Mouse (Mus musculus) embryonic fibroblast, embryonic 13.5 days (primary cell): ENCODE measurements at regions not wholly inside any gene's neighbourhood (a gene's known extent, or its start where the extent isn't known, plus 50 kb on each side); places are given as distances from the start of the nearest gene placed in this dataset.
"Not testable (repeated sequence)": the region's sequence is repeated elsewhere in the genome, so short reads cannot be mapped to it uniquely, and the experiment has no call there.

Experiments used
- H3K27ac ChIP-seq: 2 replicates; pipeline ENCODE4 v1.5.1; 2012; ENCODE audit warnings: low read length, control low read depth, inconsistent platforms; ENCODE audit not compliant: insufficient read depth
- H3K4me1 ChIP-seq: 2 replicates; pipeline ENCODE4 v1.6.1; 2011; ENCODE audit warnings: low read length; ENCODE audit not compliant: control insufficient read depth, insufficient read depth
- H3K4me3 ChIP-seq: 2 replicates; pipeline ENCODE4 v1.5.1; 2011; ENCODE audit warnings: mild to moderate bottlenecking, control low read depth, low read length; ENCODE audit not compliant: insufficient read depth
- CTCF ChIP-seq: IDR thresholded peaks from 2 replicates; pipeline ENCODE4 v1.5.1; 2011; ENCODE audit warnings: mild to moderate bottlenecking, control low read depth, low read length, moderate library complexity, borderline replicate concordance; ENCODE audit not compliant: insufficient read depth
- POLR2A ChIP-seq: IDR thresholded peaks from 2 replicates; pipeline ENCODE4 v1.6.1; 2011; ENCODE audit warnings: low read depth, mild to moderate bottlenecking, control low read depth, low read length, moderate library complexity

DNA sequence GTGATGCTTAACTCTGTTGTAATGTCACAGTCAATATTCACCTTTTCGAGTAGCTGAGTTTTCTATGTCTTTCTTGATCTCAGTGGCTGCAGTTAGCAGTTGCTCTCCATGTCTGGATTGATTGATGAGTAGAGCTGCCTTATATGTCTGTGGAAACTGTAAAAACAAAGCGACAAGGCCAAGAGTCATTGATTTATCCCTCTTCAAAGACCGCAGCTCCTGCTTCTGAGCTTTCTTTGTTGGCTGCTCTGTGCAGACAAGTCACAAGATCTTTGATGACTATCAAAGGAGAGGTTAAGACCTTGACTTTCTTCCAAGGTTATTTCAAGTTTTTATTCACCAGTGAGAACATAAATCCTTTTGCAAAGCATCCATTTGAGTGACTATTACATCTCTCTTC, 395.2 kb downstream of the Rad51ap2 start:
- Histone ChIP-seq H3K4me3 (no peak overlapping the region), H3K27ac (no peak overlapping the region), H3K4me1 (no peaks in the 10 kb centered on the region)
- no peak for TF ChIP-seq POLR2A

DNA sequence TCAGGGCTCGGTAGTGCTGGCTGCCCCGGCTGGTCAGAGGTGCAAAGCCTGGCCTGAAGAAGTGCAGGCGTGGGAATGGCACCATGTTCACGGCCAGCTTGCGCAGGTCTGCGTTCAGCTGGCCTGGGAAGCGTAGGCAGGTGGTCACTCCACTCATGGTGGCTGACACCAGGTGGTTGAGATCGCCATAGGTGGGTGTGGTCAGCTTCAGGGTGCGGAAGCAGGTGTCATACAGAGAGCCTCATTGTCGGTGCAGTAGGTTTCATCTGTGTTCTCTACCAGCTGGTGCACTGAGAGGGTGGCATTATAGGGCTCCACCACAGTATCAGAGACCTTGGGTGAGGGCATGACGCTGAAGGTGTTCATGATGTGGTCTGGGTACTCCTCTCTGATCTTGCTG, 380.1 kb upstream of the Fam49a start:
- H3K27ac ChIP-seq, H3K4me3 ChIP-seq, H3K4me1 ChIP-seq: not testable (repeated sequence)

DNA sequence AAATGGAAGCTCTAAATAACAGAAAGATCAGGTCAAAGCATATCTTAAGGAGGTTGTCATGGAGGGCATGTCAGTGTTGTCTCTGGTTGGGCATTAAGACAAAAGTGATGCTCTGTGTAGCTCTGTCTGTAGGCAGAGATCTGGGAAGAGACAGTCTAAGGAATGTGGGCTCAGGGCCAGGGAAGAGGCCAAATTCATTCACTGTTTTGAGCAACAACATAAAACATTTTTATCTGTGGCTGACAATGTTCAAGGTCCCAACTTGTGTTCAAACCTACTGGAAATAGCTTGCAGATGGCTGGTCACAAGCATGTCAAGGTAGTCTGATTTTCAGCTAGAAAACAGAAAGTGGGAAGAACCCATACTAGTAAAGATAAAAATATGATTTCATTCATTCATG, 374.6 kb upstream of the Fam49a start:
- Histone ChIP-seq H3K4me1 (no peaks in the 10 kb centered on the region), H3K27ac (no peak overlapping the region), H3K4me3 (no peak overlapping the region)
- TF ChIP-seq POLR2A (no peak), CTCF (no peak)

DNA sequence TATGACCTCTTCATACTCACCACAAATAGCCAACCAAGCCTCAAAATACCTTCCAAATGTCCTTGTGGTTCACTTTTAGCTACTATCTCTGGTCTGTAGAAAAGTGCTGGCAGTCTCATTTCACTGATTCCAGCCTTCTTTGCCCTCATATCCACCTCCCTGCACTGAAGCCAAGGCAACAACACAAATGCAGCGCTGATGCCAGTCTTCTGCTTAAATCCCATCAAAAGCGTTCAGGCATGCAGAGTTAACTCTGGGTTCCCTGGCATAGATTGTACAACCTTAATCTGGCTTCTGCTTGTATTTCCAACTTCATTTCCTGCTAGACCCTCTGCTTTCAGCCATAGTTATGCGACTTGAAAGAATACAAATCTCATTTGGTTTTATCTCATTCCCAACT, 362.9 kb upstream of the Fam49a start:
- TF ChIP-seq CTCF (no peak), POLR2A (no peak)
- H3K27ac ChIP-seq, result no peak overlapping the region
- H3K4me3 ChIP-seq, result no peak overlapping the region
- no peaks in the 10 kb centered on the region for H3K4me1 ChIP-seq

DNA sequence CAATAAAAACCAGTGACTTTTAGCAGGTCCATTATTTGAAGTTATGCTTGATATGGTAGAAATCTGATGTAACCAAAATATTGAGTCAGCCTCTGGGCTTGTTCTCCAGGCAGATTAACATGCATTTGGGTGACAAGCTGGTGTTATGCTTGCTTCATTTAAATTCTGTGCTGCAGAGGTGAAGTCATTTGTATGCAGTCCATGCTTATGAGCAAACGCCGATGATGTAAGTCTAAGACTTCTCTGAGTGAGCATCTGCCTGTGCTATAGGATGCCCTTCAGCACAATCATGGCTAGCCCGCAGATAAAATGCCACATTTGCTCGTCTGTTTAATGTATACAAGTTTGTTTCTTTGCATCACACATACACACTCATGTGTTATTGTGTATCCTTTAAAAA, 355.4 kb upstream of the Fam49a start:
- no peaks in the 10 kb centered on the region for H3K4me1 ChIP-seq
- H3K27ac ChIP-seq, result no peak overlapping the region
- no peak for TF ChIP-seq POLR2A
- TF ChIP-seq CTCF, result no peak
- H3K4me3 ChIP-seq, result no peak overlapping the region
